Mouse (Mus musculus): Measurements from ENCODE around the gene 9430097D07Rik.

GRCm38 (mm10) chr2:32539452-32539981 is 36.0 kb downstream of the 9430097D07Rik start:
- no peak for TF ChIP-seq CTCF (IDR thresholded peaks at IDR 0.05; ENCODE audit: low read depth)
- no peak for TF ChIP-seq EP300 (IDR thresholded peaks at IDR 0.05; ENCODE audit: low read depth)

All from liver, postnatal 0 days (tissue).